Mouse (Mus musculus): ENCODE data around the gene Olfr204. TPM values are rescaled to one million over a fixed set of nuclear protein-coding genes. Genes with fewer than 3 reads are reported as not detected.
"Not testable (repeated sequence)": the region's sequence is repeated elsewhere in the genome, so short reads cannot be mapped to it uniquely, and the experiment has no call there.

Gene Olfr204
- not detected in 2 replicates for polyA plus RNA-seq (2015; fragmentation: Nextera tagmentation; extraction: Ambion mirVana)

- H3K4me1 ChIP-seq (ENCODE audit: control insufficient read depth, insufficient read depth, low read length), result no peaks in the 10 kb centered on the region
- H3K36me3 ChIP-seq (ENCODE audit: control insufficient read depth, insufficient read depth, low read length), result no peaks in the 10 kb centered on the region
- no peak within 1 kb of the TSS for H3K4me3 ChIP-seq (ENCODE audit: low read length)
- no peak within 1 kb of the TSS for H3K4me2 ChIP-seq (ENCODE audit: low read depth, low read length)
- H3K27ac ChIP-seq (ENCODE audit: low read length), result no peak within 1 kb of the TSS
- no peaks in the 10 kb centered on the region for H3K27me3 ChIP-seq (replicated peaks; ENCODE audit: control insufficient read depth, insufficient read depth, low read length)
- no peak for ATAC-seq
- no peak within 1 kb of the TSS for H3K9ac ChIP-seq (ENCODE audit: low read depth, low read length)
- H3K9me3 ChIP-seq (ENCODE audit: control insufficient read depth, low read length), result no peaks in the 10 kb centered on the region
These were observed at the start of gene Olfr204 for GRCm38 (mm10) chr16:59318148-59318547. Olfr204 (minus strand) TSS chr16:59318248.

GRCm38 (mm10) chr16:59363893-59364292 is 45.8 kb upstream of the Olfr204 start, which contains the start of gene Olfr209:
Olfr209 (minus strand) TSS chr16:59363993.
- ATAC-seq, result no peak
- Histone ChIP-seq H3K27me3 (replicated peaks; ENCODE audit: control insufficient read depth, insufficient read depth, low read length) (no peaks in the 10 kb centered on the region), H3K4me3 (ENCODE audit: low read length) (no peak within 1 kb of the TSS), H3K4me2 (ENCODE audit: low read depth, low read length) (no peak within 1 kb of the TSS), H3K36me3 (ENCODE audit: control insufficient read depth, insufficient read depth, low read length) (no peaks in the 10 kb centered on the region), H3K4me1 (ENCODE audit: control insufficient read depth, insufficient read depth, low read length) (no peaks in the 10 kb centered on the region), H3K9ac (ENCODE audit: low read depth, low read length) (no peak within 1 kb of the TSS), H3K27ac (ENCODE audit: low read length) (no peak within 1 kb of the TSS), H3K9me3 (ENCODE audit: control insufficient read depth, low read length) (no peaks in the 10 kb centered on the region)
- 72% methylated on average over 2 of the region's 2 CpGs for WGBS

DNA sequence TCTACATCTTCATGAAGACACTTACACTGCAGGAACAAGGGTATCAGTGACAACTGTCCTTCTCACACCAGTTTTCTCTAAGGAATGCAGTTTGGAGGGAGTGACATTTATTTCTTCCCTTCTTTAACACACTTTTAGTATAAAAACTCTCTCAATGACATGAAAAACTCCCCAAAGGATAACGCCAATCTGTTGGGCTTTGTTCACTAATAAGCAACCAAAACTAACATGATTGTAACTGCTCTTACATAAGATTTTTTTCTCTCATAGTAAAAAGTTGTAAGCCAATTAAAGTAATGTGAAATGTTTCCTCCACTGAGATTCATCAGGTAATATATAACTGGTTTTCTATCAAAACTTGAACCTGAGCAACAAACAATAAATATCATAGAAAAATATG is 31.1 kb upstream of the Olfr204 start, which contains the start of gene Olfr206:
Gene Olfr206 (minus strand): TSS at position 101 of the 400 bp plus-strand sequence.
- no peak within 1 kb of the TSS for H3K4me3 ChIP-seq (ENCODE audit: low read length)
- H3K27ac ChIP-seq (ENCODE audit: low read length), result no peak within 1 kb of the TSS
- no peak for ATAC-seq
- WGBS, result 84% methylated on average over 1 of the region's 1 CpGs
- no peaks in the 10 kb centered on the region for H3K9me3 ChIP-seq (ENCODE audit: control insufficient read depth, low read length)
- no peaks in the 10 kb centered on the region for H3K4me1 ChIP-seq (ENCODE audit: control insufficient read depth, insufficient read depth, low read length)
- H3K4me2 ChIP-seq (ENCODE audit: low read depth, low read length), result no peak within 1 kb of the TSS
- H3K36me3 ChIP-seq (ENCODE audit: control insufficient read depth, insufficient read depth, low read length), result no peaks in the 10 kb centered on the region
- no peak within 1 kb of the TSS for H3K9ac ChIP-seq (ENCODE audit: low read depth, low read length)
- H3K27me3 ChIP-seq (replicated peaks; ENCODE audit: control insufficient read depth, insufficient read depth, low read length), result no peaks in the 10 kb centered on the region

DNA sequence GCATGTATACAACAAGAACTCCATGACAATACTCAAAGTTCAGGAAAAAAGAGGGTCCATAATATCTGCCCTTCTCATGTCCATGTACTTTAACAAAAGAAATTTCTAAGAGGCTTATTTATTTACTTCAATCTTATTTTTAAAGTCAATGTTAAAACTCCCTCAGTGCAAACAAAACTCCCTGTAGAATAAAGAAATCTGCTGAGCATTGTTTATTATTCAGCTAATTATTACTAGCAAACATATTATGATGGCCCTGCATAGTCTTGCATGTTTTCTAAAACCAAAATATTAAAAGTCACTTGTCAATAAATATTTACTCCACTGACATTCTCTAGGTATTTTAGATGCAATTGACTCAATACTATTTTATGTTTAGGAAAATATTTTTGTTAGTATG is 13.0 kb upstream of the Olfr204 start, which contains the start of gene Olfr205:
Gene Olfr205 (minus strand): TSS at position 101 of the 400 bp plus-strand sequence.
- no peaks in the 10 kb centered on the region for H3K9me3 ChIP-seq (ENCODE audit: control insufficient read depth, low read length)
- no peak within 1 kb of the TSS for H3K4me2 ChIP-seq (ENCODE audit: low read depth, low read length)
- H3K36me3 ChIP-seq (ENCODE audit: control insufficient read depth, insufficient read depth, low read length), result no peaks in the 10 kb centered on the region
- no peak for ATAC-seq
- H3K27me3 ChIP-seq (replicated peaks; ENCODE audit: control insufficient read depth, insufficient read depth, low read length), result no peaks in the 10 kb centered on the region
- no peaks in the 10 kb centered on the region for H3K4me1 ChIP-seq (ENCODE audit: control insufficient read depth, insufficient read depth, low read length)
- no peak within 1 kb of the TSS for H3K4me3 ChIP-seq (ENCODE audit: low read length)
- no peak within 1 kb of the TSS for H3K9ac ChIP-seq (ENCODE audit: low read depth, low read length)
- H3K27ac ChIP-seq (ENCODE audit: low read length), result no peak within 1 kb of the TSS

DNA sequence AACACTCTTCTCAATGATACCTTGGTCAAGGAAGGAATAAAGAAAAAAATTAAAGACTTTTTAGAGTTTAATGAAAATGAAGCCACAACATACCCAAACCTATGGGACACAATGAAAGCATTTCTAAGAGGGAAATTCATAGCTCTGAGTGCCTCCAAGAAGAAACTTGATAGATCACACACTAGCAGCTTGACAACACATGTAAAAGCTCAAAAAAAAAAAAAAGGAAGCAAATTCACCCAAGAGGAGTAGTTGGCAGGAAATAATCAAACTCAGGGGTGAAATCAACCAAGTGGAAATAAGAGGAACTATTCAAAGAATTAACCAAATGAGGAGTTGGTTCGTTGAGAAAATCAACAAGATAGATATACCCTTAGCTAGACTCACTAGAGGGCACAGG is 5.2 kb upstream of the Olfr204 start:
- H3K9ac ChIP-seq (ENCODE audit: low read depth, low read length); H3K9me3 ChIP-seq (ENCODE audit: control insufficient read depth, low read length); H3K4me3 ChIP-seq (ENCODE audit: low read length); H3K4me1 ChIP-seq (ENCODE audit: control insufficient read depth, insufficient read depth, low read length); H3K27me3 ChIP-seq (replicated peaks; ENCODE audit: control insufficient read depth, insufficient read depth, low read length); H3K27ac ChIP-seq (ENCODE audit: low read length); ATAC-seq; H3K4me2 ChIP-seq (ENCODE audit: low read depth, low read length); H3K36me3 ChIP-seq (ENCODE audit: control insufficient read depth, insufficient read depth, low read length): not testable (repeated sequence)
- WGBS, result 53% methylated on average over 1 of the region's 1 CpGs

GRCm38 (mm10) chr16:59298581-59298980 is 19.5 kb downstream of the Olfr204 start, which contains the start of gene Olfr203:
Olfr203 (plus strand) TSS chr16:59298881.
- Histone ChIP-seq H3K27ac (ENCODE audit: low read length) (no peak within 1 kb of the TSS), H3K27me3 (replicated peaks; ENCODE audit: control insufficient read depth, insufficient read depth, low read length) (no peaks in the 10 kb centered on the region), H3K36me3 (ENCODE audit: control insufficient read depth, insufficient read depth, low read length) (no peaks in the 10 kb centered on the region), H3K4me2 (ENCODE audit: low read depth, low read length) (no peak within 1 kb of the TSS), H3K4me3 (ENCODE audit: low read length) (no peak within 1 kb of the TSS), H3K9me3 (ENCODE audit: control insufficient read depth, low read length) (no peaks in the 10 kb centered on the region), H3K9ac (ENCODE audit: low read depth, low read length) (no peak within 1 kb of the TSS), H3K4me1 (ENCODE audit: control insufficient read depth, insufficient read depth, low read length) (no peaks in the 10 kb centered on the region)
- 87% methylated on average over 2 of the region's 2 CpGs for WGBS
- ATAC-seq, result no peak

GRCm38 (mm10) chr16:59287576-59287975 is 30.5 kb downstream of the Olfr204 start:
- not testable (repeated sequence) for H3K4me1 ChIP-seq (ENCODE audit: control insufficient read depth, insufficient read depth, low read length); H3K27me3 ChIP-seq (replicated peaks; ENCODE audit: control insufficient read depth, insufficient read depth, low read length); H3K9me3 ChIP-seq (ENCODE audit: control insufficient read depth, low read length); H3K27ac ChIP-seq (ENCODE audit: low read length); H3K4me2 ChIP-seq (ENCODE audit: low read depth, low read length); H3K9ac ChIP-seq (ENCODE audit: low read depth, low read length); H3K36me3 ChIP-seq (ENCODE audit: control insufficient read depth, insufficient read depth, low read length); ATAC-seq; H3K4me3 ChIP-seq (ENCODE audit: low read length)
- 78% methylated on average over 9 of the region's 9 CpGs for WGBS

- no peak for ATAC-seq
- no peak within 1 kb of the TSS for H3K27ac ChIP-seq (ENCODE audit: low read length)
- H3K9ac ChIP-seq (ENCODE audit: low read depth, low read length), result no peak within 1 kb of the TSS
- no peak within 1 kb of the TSS for H3K4me2 ChIP-seq (ENCODE audit: low read depth, low read length)
- H3K27me3 ChIP-seq (replicated peaks; ENCODE audit: control insufficient read depth, insufficient read depth, low read length), result no peaks in the 10 kb centered on the region
- H3K4me1 ChIP-seq (ENCODE audit: control insufficient read depth, insufficient read depth, low read length), result no peaks in the 10 kb centered on the region
- no peak within 1 kb of the TSS for H3K4me3 ChIP-seq (ENCODE audit: low read length)
- H3K36me3 ChIP-seq (ENCODE audit: control insufficient read depth, insufficient read depth, low read length), result no peaks in the 10 kb centered on the region
- 75% methylated on average over 1 of the region's 1 CpGs for WGBS
- H3K9me3 ChIP-seq (ENCODE audit: control insufficient read depth, low read length), result no peaks in the 10 kb centered on the region
These were observed 31.4 kb downstream of the Olfr204 start, which contains the start of gene Olfr202 for GRCm38 (mm10) chr16:59286693-59287092. Olfr202 (minus strand) TSS chr16:59286793.

DNA sequence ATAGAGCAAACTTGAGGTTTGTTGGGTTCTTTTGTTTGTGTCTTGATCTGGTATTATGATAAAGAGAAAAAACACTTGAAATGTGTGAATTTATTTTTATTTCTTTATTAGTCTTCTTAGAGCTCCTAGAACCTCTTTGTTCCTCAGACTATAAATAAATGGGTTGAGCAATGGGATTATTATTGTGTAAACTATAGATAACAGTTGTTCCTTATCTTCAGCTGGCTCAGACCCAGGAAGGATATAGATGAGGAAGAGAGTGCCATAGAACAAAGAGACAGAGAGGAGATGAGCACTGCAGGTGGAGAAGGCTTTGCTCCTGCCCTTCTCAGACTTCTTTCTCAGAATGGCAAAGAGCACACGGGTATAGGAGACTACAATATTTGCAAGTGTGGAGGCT is 34.6 kb downstream of the Olfr204 start:
- ATAC-seq, result no peak
- no peak overlapping the region for H3K4me3 ChIP-seq (ENCODE audit: low read length)
- no peak overlapping the region for H3K9ac ChIP-seq (ENCODE audit: low read depth, low read length)
- no peaks in the 10 kb centered on the region for H3K36me3 ChIP-seq (ENCODE audit: control insufficient read depth, insufficient read depth, low read length)
- no peaks in the 10 kb centered on the region for H3K27me3 ChIP-seq (replicated peaks; ENCODE audit: control insufficient read depth, insufficient read depth, low read length)
- H3K4me2 ChIP-seq (ENCODE audit: low read depth, low read length), result no peak overlapping the region
- no peak overlapping the region for H3K27ac ChIP-seq (ENCODE audit: low read length)
- H3K4me1 ChIP-seq (ENCODE audit: control insufficient read depth, insufficient read depth, low read length), result no peaks in the 10 kb centered on the region
- 70% methylated on average over 1 of the region's 1 CpGs for WGBS
- no peaks in the 10 kb centered on the region for H3K9me3 ChIP-seq (ENCODE audit: control insufficient read depth, low read length)

DNA sequence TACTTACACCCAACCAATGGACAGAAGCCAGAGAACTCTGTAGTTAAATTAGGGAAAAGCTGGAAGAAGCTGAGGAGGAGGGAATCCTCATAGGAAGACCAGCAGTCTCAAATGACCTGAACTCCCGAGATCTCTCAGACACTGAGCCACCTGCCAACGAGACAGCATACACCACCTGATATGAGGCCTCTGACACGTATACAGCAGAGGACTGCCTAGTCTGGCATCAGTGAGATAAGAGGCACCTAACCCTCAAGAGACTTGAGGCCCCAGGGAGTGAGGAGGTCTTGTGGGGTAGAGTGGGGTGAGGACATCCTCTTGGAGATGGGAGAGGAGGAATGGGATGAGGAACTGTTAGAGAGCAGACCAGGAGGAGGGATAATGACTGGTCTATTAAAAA is 37.5 kb downstream of the Olfr204 start:
- no peak for ATAC-seq
- 71% methylated on average over 3 of the region's 3 CpGs for WGBS

More for the DNA sequence above, 37.5 kb downstream of the Olfr204 start:
- no peak overlapping the region for H3K4me3 ChIP-seq (ENCODE audit: low read length)
- no peaks in the 10 kb centered on the region for H3K4me1 ChIP-seq (ENCODE audit: control insufficient read depth, insufficient read depth, low read length)
- no peak overlapping the region for H3K9ac ChIP-seq (ENCODE audit: low read depth, low read length)
- H3K36me3 ChIP-seq (ENCODE audit: control insufficient read depth, insufficient read depth, low read length), result no peaks in the 10 kb centered on the region
- no peaks in the 10 kb centered on the region for H3K9me3 ChIP-seq (ENCODE audit: control insufficient read depth, low read length)
- H3K27me3 ChIP-seq (replicated peaks; ENCODE audit: control insufficient read depth, insufficient read depth, low read length), result no peaks in the 10 kb centered on the region
- no peak overlapping the region for H3K4me2 ChIP-seq (ENCODE audit: low read depth, low read length)
- no peak overlapping the region for H3K27ac ChIP-seq (ENCODE audit: low read length)
